Mouse (Mus musculus) G1E (cell line): ENCODE results near the gene Lgals9.

Experiments used
- CTCF ChIP-seq: IDR thresholded peaks from 2 replicates; pipeline ENCODE4 v1.5.1; 2012; ENCODE audit warnings: low read depth, low read length, inconsistent platforms, mixed read lengths
- GATA1 ChIP-seq: IDR thresholded peaks from 2 replicates; pipeline ENCODE4 v1.6.1; 2012; ENCODE audit warnings: borderline replicate concordance, low read length, inconsistent platforms, mixed read lengths
- GATA2 ChIP-seq: IDR thresholded peaks from 2 replicates; pipeline ENCODE4 v1.6.1; 2012; ENCODE audit warnings: low read depth, low read length, inconsistent platforms, borderline replicate concordance
- POLR2AphosphoS5 ChIP-seq: IDR thresholded peaks from 2 replicates; pipeline ENCODE4 v1.6.1; 2012; ENCODE audit warnings: low read depth, low read length, inconsistent platforms; ENCODE audit not compliant: insufficient replicate concordance
- TAL1 ChIP-seq: conservative IDR thresholded peaks from 2 replicates; pipeline ENCODE4 v1.6.1; 2012; ENCODE audit warnings: low read depth, low read length, inconsistent platforms, mixed read lengths

DNA sequence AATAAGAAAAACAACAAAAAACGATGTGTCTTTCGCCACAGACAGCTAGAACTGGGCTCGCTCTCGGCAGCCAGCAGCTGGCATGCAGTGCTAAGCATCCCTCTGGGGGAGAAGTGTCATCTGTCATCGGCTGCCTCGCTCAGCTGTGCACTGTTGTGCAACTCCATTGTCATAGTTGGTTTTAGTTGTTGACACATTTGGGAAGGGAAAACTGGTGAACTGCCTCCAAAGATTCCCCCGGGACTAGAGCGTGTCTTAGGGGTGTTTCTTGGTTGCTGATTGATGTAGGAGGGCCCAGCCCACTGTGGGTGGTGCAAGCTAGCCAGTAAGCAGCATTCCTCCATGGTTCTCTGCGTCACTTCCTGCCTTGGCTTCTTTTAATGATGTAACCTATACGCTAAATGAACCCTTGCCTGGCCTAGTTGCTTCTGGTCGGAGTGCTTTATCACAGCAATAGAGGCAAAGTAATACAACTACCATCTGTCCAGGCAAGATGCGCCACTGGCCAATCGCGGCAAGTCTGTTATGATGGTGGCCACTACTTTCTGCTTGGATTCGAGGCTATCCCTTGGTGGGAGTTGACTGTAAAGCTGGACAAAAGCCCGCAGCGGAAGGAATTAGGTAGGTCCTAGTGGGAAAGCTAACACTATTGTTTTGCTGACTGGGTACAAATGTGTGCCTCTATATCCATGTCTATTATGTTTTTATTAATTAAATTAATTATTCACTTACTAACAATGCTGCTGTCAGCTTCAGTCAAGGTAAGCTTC lies 11.2 kb downstream of the Lgals9 start:
- TF ChIP-seq GATA1 (no peak), CTCF (no peak), TAL1 (no peak), POLR2AphosphoS5 (no peak), GATA2 (no peak)
